Mouse (Mus musculus): ENCODE data around the gene Cd59b.

- no peak for TF ChIP-seq CTCF (IDR thresholded peaks at IDR 0.05; ENCODE audit: borderline replicate concordance, insufficient read depth, low read length)
- TF ChIP-seq POLR2A (IDR thresholded peaks at IDR 0.05; ENCODE audit: low read depth, low read length), result no peak
Observed at GRCm38 (mm10) chr2:104124071-104124470, 54.4 kb downstream of the Cd59b start.
